Mouse (Mus musculus) left cerebral cortex, postnatal 4 days (tissue): ENCODE data around the gene Nxn. TPM values are rescaled to one million over a fixed set of nuclear protein-coding genes. Genes with fewer than 3 reads are reported as not detected.

Experiments used
- DNase-seq: peaks from one replicate; pipeline ENCODE4 v3.0.0-alpha.2; 2022
- intact Hi-C: fragments of 180-260 bp; cut with DNase I; formaldehyde crosslinking; loops from one replicate; pipeline ENCODE4 v1.15.1; 2025
- total RNA-seq, 2 experiments: library from RNA; stranded (reverse); gene quantifications; 2 replicates each; pipeline ENCODE4 v1.2.3; 2021

Gene Nxn
- total RNA-seq = 10 to 100 TPM; 12.4 to 15.7 TPM

GRCm38 (mm10) chr11:76398798-76399586 is at the start of gene Nxn:
Nxn (minus strand) TSS chr11:76399140.
- intact Hi-C loops = loop anchor here (2.0 to 10.0 kb wide), 2 partner anchors 146 to 434 kb away; no protein-coding TSS in a partner anchor
- peak; percentile 94 for DNase-seq

- intact Hi-C loops = no loop called here
- no peak for DNase-seq
Measured at GRCm38 (mm10) chr11:76446251-76446650, 47.3 kb upstream of the Nxn start.

- no peak for DNase-seq
- intact Hi-C loops = no loop called here
Measured at GRCm38 (mm10) chr11:76445459-76445858, 46.5 kb upstream of the Nxn start.

GRCm38 (mm10) chr11:76439666-76440065 is 40.7 kb upstream of the Nxn start:
- peak; percentile 53 for DNase-seq
- intact Hi-C loops = no loop called here

GRCm38 (mm10) chr11:76436864-76437437 is 38.0 kb upstream of the Nxn start:
- DNase-seq = peak; percentile 63

GRCm38 (mm10) chr11:76436009-76436408 is 37.1 kb upstream of the Nxn start:
- intact Hi-C loops = no loop called here

More at GRCm38 (mm10) chr11:76436864-76437437, 38.0 kb upstream of the Nxn start:
- intact Hi-C loops = no loop called here

GRCm38 (mm10) chr11:76429966-76430631 is 31.2 kb upstream of the Nxn start:
- intact Hi-C loops = no loop called here
- DNase-seq = no peak

More at GRCm38 (mm10) chr11:76436009-76436408, 37.1 kb upstream of the Nxn start:
- DNase-seq = peak; percentile 88

GRCm38 (mm10) chr11:76429556-76429955 is 30.6 kb upstream of the Nxn start:
- peak; percentile 50 for DNase-seq
- intact Hi-C loops = no loop called here

- no peak for DNase-seq
- intact Hi-C loops = no loop called here
Measured at GRCm38 (mm10) chr11:76429046-76429445, 30.1 kb upstream of the Nxn start.

GRCm38 (mm10) chr11:76427781-76428180 is 28.8 kb upstream of the Nxn start:
- no peak for DNase-seq

GRCm38 (mm10) chr11:76425749-76426148 is 26.8 kb upstream of the Nxn start:
- no peak for DNase-seq
- intact Hi-C loops = no loop called here

More at GRCm38 (mm10) chr11:76427781-76428180, 28.8 kb upstream of the Nxn start:
- intact Hi-C loops = no loop called here

- no peak for DNase-seq
Measured at GRCm38 (mm10) chr11:76420896-76421295, 22.0 kb upstream of the Nxn start.

GRCm38 (mm10) chr11:76419179-76419578 is 20.2 kb upstream of the Nxn start:
- DNase-seq = peak; percentile 34
- intact Hi-C loops = no loop called here

More at GRCm38 (mm10) chr11:76420896-76421295, 22.0 kb upstream of the Nxn start:
- intact Hi-C loops = no loop called here

GRCm38 (mm10) chr11:76418423-76418822 is 19.5 kb upstream of the Nxn start:
- intact Hi-C loops = no loop called here
- peak; percentile 84 for DNase-seq

- DNase-seq = no peak
Measured at GRCm38 (mm10) chr11:76415985-76416384, 17.0 kb upstream of the Nxn start.

GRCm38 (mm10) chr11:76415001-76415400 is 16.1 kb upstream of the Nxn start:
- DNase-seq = no peak
- intact Hi-C loops = no loop called here

More at GRCm38 (mm10) chr11:76415985-76416384, 17.0 kb upstream of the Nxn start:
- intact Hi-C loops = no loop called here

- no peak for DNase-seq
- intact Hi-C loops = no loop called here
Measured at GRCm38 (mm10) chr11:76413202-76413601, 14.3 kb upstream of the Nxn start.

GRCm38 (mm10) chr11:76410826-76411225 is 11.9 kb upstream of the Nxn start:
- peak; percentile 65 for DNase-seq
- intact Hi-C loops = loop anchor here (2.0 kb wide), 1 partner anchor 44 kb away; no protein-coding TSS in a partner anchor

GRCm38 (mm10) chr11:76406702-76407583 is 8.0 kb upstream of the Nxn start, which contains the start of gene Timm22:
Timm22 (plus strand) TSS chr11:76406952.
- intact Hi-C loops = loop anchor here (10.0 kb wide), 1 partner anchor 322 kb away; no protein-coding TSS in a partner anchor
- DNase-seq = peak; percentile 97
